Mouse (Mus musculus): Measurements from ENCODE around the gene Ubtd1.

- TF ChIP-seq CTCF (IDR thresholded peaks at IDR 0.05 in 2 of 3, conservative IDR thresholded peaks at IDR 0.05 in 1 of 3; ENCODE audit: control insufficient read depth in 1 of 3, insufficient read depth in 1 of 3, low read depth in 2 of 3, low read length in 3 of 3, poor library complexity in 1 of 3, severe bottlenecking in 1 of 3): no peak
- TF ChIP-seq POLR2A (IDR thresholded peaks at IDR 0.05; ENCODE audit: control insufficient read depth in 1 of 2, insufficient read depth in 1 of 2, low read depth in 1 of 2, low read length in 2 of 2, poor library complexity in 1 of 2): no peak
- TF ChIP-seq NRF1 (IDR thresholded peaks at IDR 0.05; ENCODE audit: insufficient read depth, low read depth, low read length, poor library complexity, severe bottlenecking): no peak
- no peak for TF ChIP-seq GABPA (IDR thresholded peaks at IDR 0.05; ENCODE audit: low read depth, low read length)
- no peak for TF ChIP-seq TAL1 (IDR thresholded peaks at IDR 0.05; ENCODE audit: low read length)
- no peak for TF ChIP-seq SIN3A (IDR thresholded peaks at IDR 0.05; ENCODE audit: low read length)
These were observed 12.5 kb downstream of the Ubtd1 start for GRCm38 (mm10) chr19:41994023-41994422.
